Mouse (Mus musculus) heart, adult 2 months (tissue): ENCODE results near the gene Kcnk13. TPM values are rescaled to one million over a fixed set of nuclear protein-coding genes. Genes with fewer than 3 reads are reported as not detected.

Experiments used
- DNase-seq, 2 experiments: peaks; one replicate each; pipeline ENCODE4 v3.0.0; 2021
- H3K27ac ChIP-seq: fragments of 200-600 bp; 2 replicates; pipeline ENCODE4 v1.8.1; 2022
- H3K27me3 ChIP-seq: fragments of 200-500 bp; 2 replicates; pipeline ENCODE4 v1.6.1; 2012; ENCODE audit warnings: mild to moderate bottlenecking, low read length, inconsistent platforms, mixed read lengths; ENCODE audit not compliant: control insufficient read depth, insufficient read depth
- H3K36me3 ChIP-seq: fragments of 200-500 bp; 2 replicates; pipeline ENCODE4 v1.6.1; 2012; ENCODE audit warnings: low read length, inconsistent platforms; ENCODE audit not compliant: control insufficient read depth, insufficient read depth
- H3K4me1 ChIP-seq: fragments of 200-500 bp; 2 replicates; pipeline ENCODE4 v1.6.1; 2011; ENCODE audit warnings: low read length; ENCODE audit not compliant: control insufficient read depth, insufficient read depth
- H3K4me3 ChIP-seq: fragments of 200-600 bp; 2 replicates; pipeline ENCODE4 v1.8.1; 2022
- H3K79me2 ChIP-seq: fragments of 200-500 bp; replicated peaks from 2 replicates; pipeline ENCODE4 v1.6.1; 2012; ENCODE audit warnings: mild to moderate bottlenecking, inconsistent platforms, low read length, moderate library complexity, mixed read lengths; ENCODE audit not compliant: control insufficient read depth, insufficient read depth
- H3K9ac ChIP-seq: fragments of 200-500 bp; 2 replicates; pipeline ENCODE4 v1.6.1; 2012; ENCODE audit warnings: low read depth, mild to moderate bottlenecking, control low read depth, inconsistent platforms, low read length, mixed read lengths
- CTCF ChIP-seq: fragments of 200-600 bp; IDR thresholded peaks from 2 replicates; pipeline ENCODE4 v1.8.1; 2022; ENCODE audit warnings: antibody characterized with exemption, mild to moderate bottlenecking, moderate library complexity
- EP300 ChIP-seq: fragments of 200-500 bp; IDR thresholded peaks from 2 replicates; pipeline ENCODE4 v1.6.1; 2011; ENCODE audit warnings: low read depth, low read length, control low read depth; ENCODE audit not compliant: insufficient read depth
- POLR2A ChIP-seq: fragments of 200-500 bp; IDR thresholded peaks from 2 replicates; pipeline ENCODE4 v1.6.1; 2011; ENCODE audit warnings: mild to moderate bottlenecking, low read depth, low read length, control low read depth; ENCODE audit not compliant: insufficient read depth
- WGBS: fragments of 180-500 bp; shearing (Covaris S2); methylation state at CpG from one replicate; pipeline ENCODE4 v1.1.7; 2018; 5-methylcytosine and 5-hydroxymethylcytosine counted together
- intact Hi-C: fragments of 180-260 bp; cut with DNase I; formaldehyde crosslinking; loops from one replicate; pipeline ENCODE4 v1.15.1; 2025
- polyA plus RNA-seq: library from polyadenylated mRNA; depleted of rRNA; stranded (reverse); fragments of >200 nt; gene quantifications from 2 replicates; pipeline ENCODE4 v1.2.3, GENCODE M21; 2012
- total RNA-seq, 2 experiments: library from RNA; stranded (reverse); gene quantifications; 2 replicates each; pipeline ENCODE4 v1.2.3; 2021

Gene Kcnk13
- total and polyA plus RNA-seq, 3 experiments = 0.31 to 0.39 (median 0.35) TPM

GRCm38 (mm10) chr12:99940704-99941103 lies 23.6 kb upstream of the Kcnk13 start:
- H3K9ac ChIP-seq = no peak overlapping the region
- H3K79me2 ChIP-seq = no peaks in the 10 kb centered on the region
- no peaks in the 10 kb centered on the region for H3K36me3 ChIP-seq
- no peak overlapping the region for H3K4me3 ChIP-seq
- DNase-seq = no peak
- intact Hi-C loops = no loop called here
- H3K27me3 ChIP-seq = no peaks in the 10 kb centered on the region
- no peak overlapping the region for H3K27ac ChIP-seq
- WGBS = 96% methylated on average over 7 of the region's 7 CpGs
- no peak for TF ChIP-seq POLR2A
- TF ChIP-seq CTCF = no peak
- no peak for TF ChIP-seq EP300
- no peaks in the 10 kb centered on the region for H3K4me1 ChIP-seq

- DNase-seq = peak in 1 of 2 experiments; percentile 29
Observed at GRCm38 (mm10) chr12:99942441-99942840, 21.9 kb upstream of the Kcnk13 start.

GRCm38 (mm10) chr12:99952928-99953327 lies 11.4 kb upstream of the Kcnk13 start:
- no peak for TF ChIP-seq POLR2A
- TF ChIP-seq EP300 = no peak
- TF ChIP-seq CTCF = peak; percentile 68
- peak; percentile 31 to 60 for DNase-seq
- no peak overlapping the region for H3K4me3 ChIP-seq
- H3K27ac ChIP-seq = no peak overlapping the region
- H3K4me1 ChIP-seq = no peaks in the 10 kb centered on the region
- no peaks in the 10 kb centered on the region for H3K27me3 ChIP-seq
- no peak overlapping the region for H3K9ac ChIP-seq
- no peaks in the 10 kb centered on the region for H3K36me3 ChIP-seq
- WGBS = 70% methylated on average over 7 of the region's 7 CpGs
- no peaks in the 10 kb centered on the region for H3K79me2 ChIP-seq
- intact Hi-C loops = loop anchor here (2.0 kb wide), 1 partner anchor 154 kb away; no protein-coding TSS in a partner anchor

More at GRCm38 (mm10) chr12:99942441-99942840, 21.9 kb upstream of the Kcnk13 start:
- Histone ChIP-seq H3K4me1 (no peaks in the 10 kb centered on the region), H3K27me3 (no peaks in the 10 kb centered on the region), H3K36me3 (no peaks in the 10 kb centered on the region), H3K9ac (no peak overlapping the region), H3K27ac (no peak overlapping the region), H3K79me2 (no peaks in the 10 kb centered on the region), H3K4me3 (no peak overlapping the region)
- no peak for TF ChIP-seq CTCF
- no peak for TF ChIP-seq POLR2A
- no peak for TF ChIP-seq EP300
- WGBS = 68% methylated on average over 8 of the region's 8 CpGs
- intact Hi-C loops = no loop called here

GRCm38 (mm10) chr12:99956411-99956810 lies 7.9 kb upstream of the Kcnk13 start:
- no peak overlapping the region for H3K9ac ChIP-seq
- H3K27ac ChIP-seq = no peak overlapping the region
- WGBS = 71% methylated on average over 7 of the region's 7 CpGs
- no peaks in the 10 kb centered on the region for H3K4me1 ChIP-seq
- no peaks in the 10 kb centered on the region for H3K27me3 ChIP-seq
- H3K4me3 ChIP-seq = no peak overlapping the region
- no peaks in the 10 kb centered on the region for H3K79me2 ChIP-seq
- DNase-seq = peak in 1 of 2 experiments; percentile 29
- H3K36me3 ChIP-seq = no peaks in the 10 kb centered on the region
- intact Hi-C loops = no loop called here
- no peak for TF ChIP-seq POLR2A
- no peak for TF ChIP-seq CTCF
- no peak for TF ChIP-seq EP300

GRCm38 (mm10) chr12:99958068-99959060 lies 5.9 kb upstream of the Kcnk13 start:
- intact Hi-C loops = no loop called here
- H3K4me3 ChIP-seq = no peak overlapping the region
- no peak overlapping the region for H3K9ac ChIP-seq
- no peaks in the 10 kb centered on the region for H3K79me2 ChIP-seq
- H3K36me3 ChIP-seq = no peaks in the 10 kb centered on the region
- no peaks in the 10 kb centered on the region for H3K4me1 ChIP-seq
- TF ChIP-seq POLR2A = no peak
- H3K27ac ChIP-seq = no peak overlapping the region
- H3K27me3 ChIP-seq = no peaks in the 10 kb centered on the region
- 76% methylated on average over 9 of the region's 9 CpGs for WGBS
- no peak for DNase-seq

- Histone ChIP-seq H3K27ac (no peak overlapping the region), H3K27me3 (no peaks in the 10 kb centered on the region), H3K4me1 (no peaks in the 10 kb centered on the region), H3K36me3 (no peaks in the 10 kb centered on the region), H3K79me2 (no peaks in the 10 kb centered on the region), H3K4me3 (no peak overlapping the region), H3K9ac (no peak overlapping the region)
- TF ChIP-seq EP300 (no peak), POLR2A (no peak), CTCF (no peak)
- DNase-seq = no peak
- intact Hi-C loops = no loop called here
Observed at GRCm38 (mm10) chr12:99959291-99959690, 5.0 kb upstream of the Kcnk13 start.
